Mouse (Mus musculus): Measurements from ENCODE around the gene Zfp953.
"Not testable (repeated sequence)": the region's sequence is repeated elsewhere in the genome, so short reads cannot be mapped to it uniquely, and the experiment has no call there.

Zfp953 gene

GRCm38 (mm10) chr13:67360131-67360744, at the start of gene Zfp953, which contains the start of gene Gm28044:
TSS of gene Zfp953 (minus strand) at chr13:67360605.
TSS of gene Gm28044 (minus strand) at chr13:67360536.
- in situ Hi-C loops (cut with MboI; ENCODE audit: unreplicated experiment in 2 of 2): no loop called here

- in situ Hi-C loops (cut with MboI; ENCODE audit: unreplicated experiment in 2 of 2): not testable (repeated sequence)
Observed at GRCm38 (mm10) chr13:67399183-67399903, 38.9 kb upstream of the Zfp953 start, which contains the start of gene Zfp429. TSS of gene Zfp429 (minus strand) at chr13:67399819.

GRCm38 (mm10) chr13:67376255-67376654, 15.8 kb upstream of the Zfp953 start:
- in situ Hi-C loops (cut with MboI; ENCODE audit: unreplicated experiment in 2 of 2): not testable (repeated sequence)

GRCm38 (mm10) chr13:67375050-67375911, 14.9 kb upstream of the Zfp953 start, which contains the start of the genes Gm28041 and Zfp456:
TSS of gene Gm28041 (minus strand) at chr13:67375733.
TSS of gene Zfp456 (minus strand) at chr13:67375810.
- in situ Hi-C loops (cut with MboI; ENCODE audit: unreplicated experiment in 2 of 2): not testable (repeated sequence)

GRCm38 (mm10) chr13:67351854-67352253, 8.6 kb downstream of the Zfp953 start:
- in situ Hi-C loops (cut with MboI; ENCODE audit: unreplicated experiment in 2 of 2): no loop called here

- in situ Hi-C loops (cut with MboI; ENCODE audit: unreplicated experiment in 2 of 2): no loop called here
Observed at GRCm38 (mm10) chr13:67343422-67343821, 17.0 kb downstream of the Zfp953 start.

- in situ Hi-C loops (cut with MboI; ENCODE audit: unreplicated experiment in 2 of 2): loop anchor here in 1 of 2 experiments (10.0 kb wide), 1 partner anchor 482 kb away; the partner anchor contains the start of gene Zfp273
Observed at GRCm38 (mm10) chr13:67332877-67333276, 27.5 kb downstream of the Zfp953 start.

- in situ Hi-C loops (cut with MboI; ENCODE audit: unreplicated experiment in 2 of 2): loop anchor here in 1 of 2 experiments (10.0 kb wide), 1 partner anchor 483 kb away; the partner anchor contains the start of gene Zfp273
Observed at GRCm38 (mm10) chr13:67332019-67332724, 28.2 kb downstream of the Zfp953 start, which contains the start of gene Zfp595. TSS of gene Zfp595 (minus strand) at chr13:67332570.

- in situ Hi-C loops (cut with MboI; ENCODE audit: unreplicated experiment in 2 of 2): loop anchor here in 1 of 2 experiments (10.0 kb wide), 1 partner anchor 182 kb away; the partner anchor contains the start of gene Zfp759
Observed at GRCm38 (mm10) chr13:67306718-67307117, 53.7 kb downstream of the Zfp953 start.

GRCm38 (mm10) chr13:67305822-67306672, 54.4 kb downstream of the Zfp953 start, which contains the start of gene Zfp457:
TSS of gene Zfp457 (minus strand) at chr13:67306485.
- in situ Hi-C loops (cut with MboI; ENCODE audit: unreplicated experiment in 2 of 2): loop anchor here in 1 of 2 experiments (10.0 kb wide), 1 partner anchor 181 kb away; the partner anchor contains the start of gene Zfp759
